Mouse (Mus musculus) adrenal gland, adult (tissue): ENCODE measurements around the gene Gdf11.

Experiments used
- DNase-seq, 2 experiments: peaks; one replicate each; pipeline ENCODE4 v3.0.0; 2022 to 2023; ENCODE audit warnings: low spot score in 1 of 2; ENCODE audit not compliant: inconsistent age in 2 of 2

Gene Gdf11

DNA sequence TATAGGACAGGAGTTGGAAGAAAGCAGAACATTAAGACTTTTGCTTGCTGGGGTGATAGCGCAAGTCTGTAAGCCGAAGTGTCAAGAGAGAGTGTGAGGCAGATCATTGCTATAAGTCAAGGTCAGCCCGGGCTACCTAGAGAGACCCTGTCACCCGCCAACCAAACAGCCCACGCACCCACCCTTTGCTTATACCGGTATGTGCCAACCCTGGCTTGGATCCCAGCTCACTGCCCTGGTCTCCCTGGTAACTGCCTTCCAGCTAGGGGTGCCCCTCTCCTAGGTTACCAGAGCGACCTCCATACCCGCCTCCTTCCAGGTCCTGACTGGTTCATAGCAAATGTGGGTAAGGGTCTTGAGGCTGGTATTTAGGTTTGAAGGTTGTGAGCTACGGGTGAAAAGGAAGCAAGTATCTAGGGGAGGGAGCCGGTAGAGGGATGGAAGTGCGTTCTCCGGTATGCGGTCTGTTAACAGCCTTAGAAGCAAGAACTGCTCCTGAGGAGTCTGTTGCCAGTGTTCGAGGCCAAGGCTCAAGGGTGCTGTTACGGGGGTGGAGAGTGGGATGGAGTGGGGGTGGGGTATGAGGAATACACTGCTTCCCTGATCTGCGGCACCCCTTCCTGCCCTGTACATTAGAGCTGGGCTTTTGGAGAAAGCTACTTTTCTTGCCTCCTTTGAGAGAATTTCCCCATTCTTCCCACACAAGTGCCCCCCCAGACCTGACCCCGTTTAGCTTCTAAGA, 4.6 kb upstream of the Gdf11 start:
- peak in 1 of 2 experiments; percentile 61 for DNase-seq

DNA sequence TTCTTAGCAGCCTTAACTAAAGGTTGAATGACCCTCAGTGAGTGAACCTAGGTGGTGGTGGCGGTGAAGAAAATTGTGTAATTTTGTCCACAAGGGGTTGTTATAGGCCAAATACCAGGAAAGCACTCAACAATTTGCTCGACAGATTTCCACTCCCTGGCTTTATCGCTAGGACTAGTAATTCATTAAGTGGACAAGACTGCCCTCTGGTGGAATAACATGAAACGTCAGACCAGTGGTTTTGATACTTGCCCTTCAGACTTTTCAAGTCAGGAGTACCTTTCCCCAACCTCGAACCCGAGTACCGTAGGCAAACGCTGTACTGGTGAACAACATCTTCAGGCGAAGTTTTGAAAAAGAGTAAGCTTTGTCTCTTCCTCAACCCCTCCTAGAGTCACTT, 3.9 kb upstream of the Gdf11 start:
- DNase-seq, result peak; percentile 70 to 95

DNA sequence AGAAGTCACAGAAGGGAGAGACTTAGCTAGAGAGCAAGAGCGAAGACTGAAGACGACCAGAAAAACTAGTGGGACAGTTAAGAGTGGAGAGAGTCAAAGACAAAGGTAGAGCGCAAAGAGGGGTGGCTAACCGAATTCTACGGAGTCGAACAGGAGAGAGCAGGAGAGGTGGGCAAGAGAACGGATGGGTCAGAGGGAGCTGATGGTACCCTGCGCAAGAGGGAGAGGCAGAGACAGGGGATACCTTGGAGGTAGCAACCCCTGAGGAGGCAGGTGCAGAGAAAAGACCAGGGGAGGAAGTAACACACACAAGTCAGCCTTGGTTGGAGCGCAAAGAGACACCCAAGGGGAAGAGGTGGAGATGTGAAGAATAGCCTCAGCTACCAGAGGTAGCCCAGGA, 728 bp upstream of the Gdf11 start:
- peak in 1 of 2 experiments; percentile 54 for DNase-seq

DNA sequence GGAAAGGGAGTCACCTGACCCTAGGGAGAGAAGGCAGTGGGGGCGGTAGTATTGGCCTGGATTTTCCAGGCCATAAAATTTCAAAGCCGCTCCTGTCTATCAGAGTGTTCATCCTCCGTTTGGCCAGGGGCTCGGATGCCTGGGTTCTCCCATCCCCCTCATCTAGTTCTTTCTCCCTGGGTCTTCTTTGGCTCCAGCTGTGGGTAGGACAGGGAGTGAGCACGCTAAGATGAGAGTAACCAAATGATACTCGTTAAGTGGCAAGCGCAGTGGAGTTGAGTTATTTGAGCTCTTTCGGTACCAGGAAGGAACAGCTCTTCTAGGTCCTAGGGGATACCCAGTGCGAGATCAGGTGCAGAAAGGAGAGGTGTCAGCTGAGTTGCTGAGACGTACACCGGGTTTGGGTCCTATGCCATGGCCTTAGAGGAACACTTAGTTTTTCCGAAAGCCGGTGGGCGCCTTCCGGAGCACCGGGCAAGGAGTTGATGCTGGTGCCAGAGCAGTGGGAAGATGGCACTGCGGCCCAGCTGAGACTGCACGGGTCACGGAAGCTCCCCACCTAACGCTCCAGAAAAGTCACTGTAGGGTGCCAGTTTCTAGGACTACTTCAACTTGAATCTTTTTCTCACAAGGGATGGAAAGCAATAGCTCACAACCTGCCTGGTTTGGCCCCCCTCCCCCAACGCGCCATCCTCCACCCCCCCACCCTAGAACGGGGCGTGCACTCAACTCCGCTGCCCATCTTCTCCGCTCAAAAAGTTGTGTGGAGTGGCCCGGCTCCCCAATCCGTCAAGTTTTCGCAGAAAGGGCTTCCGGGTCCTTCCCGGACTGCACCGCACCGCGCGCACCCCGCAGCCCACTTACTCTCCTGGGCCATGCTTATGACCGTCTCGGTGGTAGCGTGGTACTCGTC, 879 bp downstream of the Gdf11 start:
- DNase-seq, result peak in 1 of 2 experiments; percentile 45

DNA sequence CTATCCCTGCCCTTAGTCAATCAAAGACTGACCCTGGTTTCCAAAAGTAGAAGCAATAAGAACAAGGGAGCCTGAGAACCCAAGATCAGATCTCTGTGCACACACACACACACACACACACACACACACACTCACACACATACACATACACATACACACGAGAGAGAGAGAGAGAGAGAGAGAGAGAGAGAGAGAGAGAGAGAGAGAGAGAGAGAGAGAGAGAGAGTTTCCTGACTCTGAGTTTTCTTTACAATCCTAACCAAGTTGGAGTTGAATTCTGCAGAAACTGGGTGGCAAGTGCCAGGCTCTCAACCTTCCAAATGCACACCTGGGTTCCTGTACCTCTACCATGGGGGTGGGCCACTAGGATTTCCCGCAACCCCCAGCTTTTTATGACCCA, 1.7 kb downstream of the Gdf11 start:
- no peak for DNase-seq

DNA sequence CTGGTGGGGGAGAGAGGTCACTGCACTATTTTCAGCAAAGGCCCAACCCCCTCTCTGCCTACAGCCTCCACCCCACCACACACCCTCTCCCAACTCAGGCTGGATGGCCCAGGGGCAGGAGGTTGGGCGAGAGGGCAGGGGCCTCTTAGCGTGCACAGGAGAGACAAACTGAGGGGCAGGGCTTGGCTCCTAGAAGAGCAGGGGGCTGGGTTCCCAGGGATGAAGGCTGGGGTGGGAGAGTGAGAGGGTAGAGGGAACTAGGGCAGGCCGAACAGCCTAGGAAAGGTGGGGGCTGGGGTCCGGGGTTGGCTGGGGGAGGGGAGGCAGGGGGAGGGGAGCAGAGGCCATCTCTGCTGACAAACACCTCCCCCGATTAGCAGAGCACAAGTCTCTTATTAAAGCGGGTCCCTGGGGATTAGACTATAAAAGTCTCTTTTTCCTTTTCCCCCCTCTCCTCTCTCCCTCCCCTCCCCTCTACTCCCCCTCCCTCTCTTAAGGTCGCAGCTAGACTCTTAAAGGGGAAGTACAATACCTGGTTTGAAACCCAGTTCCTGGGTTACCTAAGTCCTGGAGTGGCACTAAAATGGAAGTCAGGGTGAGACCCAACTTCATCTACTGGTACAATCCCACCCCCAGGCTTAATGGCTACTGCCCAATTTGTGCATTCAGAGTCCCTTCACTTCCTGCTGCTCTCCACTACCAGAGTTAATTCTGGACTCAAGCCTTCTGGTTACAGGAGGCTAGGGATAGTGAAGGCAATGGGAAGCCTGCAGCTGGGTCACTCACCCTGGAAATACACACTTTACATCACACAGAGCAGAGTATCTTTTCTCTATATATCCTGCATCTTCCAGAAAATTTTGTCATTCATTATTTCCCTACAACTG, 2.3 kb downstream of the Gdf11 start:
- no peak for DNase-seq

DNA sequence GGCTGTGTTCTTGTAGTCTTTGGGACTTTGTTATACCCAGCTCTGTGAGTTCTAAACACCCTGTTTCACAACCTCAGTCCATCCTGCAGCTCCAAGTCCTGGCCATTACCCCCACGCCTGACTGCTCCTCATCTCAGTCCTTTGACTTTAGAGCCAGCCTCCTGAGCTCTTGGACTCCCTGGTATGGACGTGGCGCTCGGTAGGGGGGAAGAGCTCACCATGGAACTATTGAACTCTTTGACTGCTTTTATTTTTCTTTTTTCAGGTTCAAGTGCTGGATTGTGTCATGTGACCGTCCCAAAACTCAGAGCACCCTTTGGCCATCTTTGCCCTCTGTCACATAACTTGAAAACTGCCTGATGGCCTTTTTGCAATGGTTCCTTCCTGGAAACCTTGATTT, 9.5 kb downstream of the Gdf11 start:
- DNase-seq, result no peak

DNA sequence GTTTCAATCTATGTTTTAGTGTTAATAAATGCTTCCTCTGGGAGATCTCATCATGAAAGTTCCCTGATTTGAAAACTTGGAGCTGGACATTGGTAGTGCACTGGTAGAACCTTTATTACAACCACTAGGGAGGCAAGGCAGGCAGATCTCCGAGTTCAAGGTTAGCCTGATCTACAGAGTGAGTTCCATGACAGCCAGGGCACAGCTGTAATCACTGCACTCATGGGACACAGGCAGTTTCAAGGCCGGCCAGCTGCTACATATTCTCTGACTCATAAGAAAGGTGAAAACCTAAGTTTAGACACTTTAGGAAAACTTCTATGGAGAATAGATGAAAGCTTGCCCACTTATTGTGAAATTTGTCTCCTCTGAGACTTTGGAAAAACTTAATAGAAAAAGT, 12.7 kb downstream of the Gdf11 start:
- DNase-seq, result peak; percentile 71 to 86

DNA sequence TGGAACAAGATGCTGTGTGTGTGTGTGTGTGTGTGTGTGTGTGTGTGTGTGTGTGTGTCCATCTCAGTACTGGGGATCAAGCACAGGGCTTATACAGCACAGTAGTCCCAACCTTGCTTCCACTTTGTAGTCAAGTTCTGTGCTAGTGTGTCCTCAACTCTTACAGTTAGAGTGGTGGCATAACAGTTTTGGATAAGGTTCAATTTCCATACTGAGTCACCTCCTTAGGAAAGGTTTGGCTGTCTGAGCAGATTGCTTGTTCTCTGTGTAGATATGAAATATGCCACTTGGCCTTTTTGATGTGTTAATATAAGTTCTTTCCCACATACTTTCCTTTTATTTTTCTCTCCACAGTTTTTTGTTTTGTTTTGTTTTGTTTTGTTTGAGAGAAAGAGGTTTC, 13.2 kb downstream of the Gdf11 start:
- DNase-seq, result peak in 1 of 2 experiments; percentile 61

DNA sequence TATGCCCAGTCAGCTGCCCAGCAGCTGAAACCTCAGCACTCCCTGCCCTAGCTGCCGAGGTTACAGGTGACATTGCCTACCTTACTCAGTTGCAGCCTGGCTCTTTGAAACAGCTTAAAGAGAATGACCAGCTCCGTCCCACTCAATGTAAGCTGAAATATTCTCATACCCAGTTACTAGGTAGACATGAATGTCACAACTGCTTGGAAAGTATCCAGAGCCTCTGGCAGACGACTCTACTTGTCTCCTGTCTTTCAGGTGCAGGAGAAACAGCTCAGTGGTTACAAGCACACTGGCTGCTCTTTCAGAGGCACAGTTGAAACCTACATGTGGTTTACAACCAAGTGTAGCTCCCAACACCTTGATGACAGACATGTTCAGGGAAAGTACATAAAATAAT, 21.2 kb downstream of the Gdf11 start:
- no peak for DNase-seq

DNA sequence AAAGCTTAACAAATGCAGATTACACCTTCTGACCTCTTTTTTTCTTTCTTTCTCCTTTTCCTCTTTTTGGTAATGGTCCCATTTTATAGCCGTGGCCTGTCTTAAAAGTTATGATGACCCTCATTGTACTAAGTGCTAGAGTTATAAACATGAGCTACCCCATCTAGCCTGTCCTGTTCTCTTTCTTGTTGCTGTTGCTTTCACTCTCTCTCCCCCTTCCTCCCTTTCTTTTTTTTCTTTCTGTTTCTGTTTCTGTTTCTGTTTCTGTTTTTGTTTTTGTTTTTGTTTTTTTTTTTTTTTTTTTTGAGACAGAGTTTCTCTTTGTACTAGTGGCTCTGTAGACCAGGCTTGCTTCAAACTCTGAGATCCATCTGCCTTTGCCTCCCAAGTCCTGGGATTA, 25.0 kb downstream of the Gdf11 start:
- DNase-seq, result no peak

DNA sequence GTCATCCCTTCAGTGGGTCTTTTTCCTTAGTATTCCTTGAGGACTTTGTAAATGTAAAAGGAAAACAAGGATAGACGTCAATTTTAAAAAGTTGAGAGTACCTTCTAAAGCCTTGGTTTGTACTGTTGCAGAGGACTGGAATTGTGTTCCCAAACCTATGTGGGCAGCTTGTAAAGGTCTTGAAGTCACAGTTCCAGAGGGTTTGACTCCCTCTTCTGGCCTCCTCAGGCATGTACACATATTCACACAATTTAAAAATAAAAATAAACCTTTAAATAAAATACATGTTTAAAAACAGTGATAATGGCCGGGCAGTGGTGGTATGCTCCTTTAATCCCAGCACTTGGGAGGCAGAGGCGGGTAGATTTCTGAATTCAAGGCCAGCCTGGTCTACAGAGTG, 25.5 kb downstream of the Gdf11 start:
- no peak for DNase-seq

DNA sequence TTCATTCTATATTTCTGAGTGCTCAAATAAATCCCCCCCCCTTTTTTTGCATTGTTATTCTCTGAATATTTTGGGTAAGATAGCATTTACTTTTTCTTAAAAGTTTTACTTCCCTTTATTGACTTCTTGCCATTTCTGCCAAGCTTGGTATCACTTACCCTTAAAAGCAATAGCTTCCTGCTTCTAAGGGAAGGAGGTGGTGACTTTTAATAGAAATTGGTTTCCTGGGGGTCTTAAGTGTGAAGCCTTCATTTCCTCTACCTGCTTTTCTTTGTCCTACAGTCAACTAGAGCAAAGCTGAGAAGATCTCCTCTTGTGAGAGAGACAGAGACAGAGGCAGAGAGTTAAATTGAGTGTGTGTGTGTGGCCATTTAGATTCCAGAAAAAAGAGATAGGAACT, 30.3 kb downstream of the Gdf11 start:
- DNase-seq, result no peak

DNA sequence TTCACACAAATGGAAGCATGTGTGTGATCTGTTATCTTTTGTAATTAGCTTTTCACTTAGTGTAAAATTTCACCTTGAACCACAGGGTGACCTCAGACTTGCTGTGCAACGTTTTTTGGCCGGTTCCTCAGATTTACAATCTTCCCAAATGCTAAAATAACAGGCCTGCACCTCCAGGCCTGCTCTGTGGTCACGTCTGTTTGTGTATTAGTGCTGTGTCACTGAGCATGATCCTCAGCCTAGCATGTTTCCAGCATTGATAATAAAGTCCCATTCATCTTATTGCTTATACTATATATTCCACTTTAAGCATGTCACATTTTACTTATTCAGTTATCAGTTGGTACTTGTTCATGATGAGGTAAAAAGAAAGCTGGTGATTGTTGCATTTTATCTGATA, 41.2 kb downstream of the Gdf11 start:
- DNase-seq, result no peak

DNA sequence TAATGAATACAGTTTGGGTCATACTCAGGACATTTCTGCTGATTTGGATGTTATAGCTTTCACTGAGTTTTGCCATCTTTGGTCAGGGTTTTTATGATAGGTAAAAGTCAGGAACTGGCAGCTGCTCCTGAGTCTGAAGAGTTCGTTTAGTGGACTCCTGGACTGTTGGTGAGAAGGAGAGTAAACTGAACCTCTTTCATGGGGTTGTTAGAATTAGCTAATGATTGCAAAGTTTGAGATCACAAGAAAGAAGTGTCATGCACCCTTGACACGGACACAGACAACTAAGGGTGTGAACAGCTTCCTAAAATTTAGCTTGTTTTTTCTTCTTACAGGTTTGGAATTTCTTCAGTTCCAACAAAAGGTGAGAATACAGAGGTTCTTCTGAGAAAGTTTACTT, 43.1 kb downstream of the Gdf11 start:
- no peak for DNase-seq

DNA sequence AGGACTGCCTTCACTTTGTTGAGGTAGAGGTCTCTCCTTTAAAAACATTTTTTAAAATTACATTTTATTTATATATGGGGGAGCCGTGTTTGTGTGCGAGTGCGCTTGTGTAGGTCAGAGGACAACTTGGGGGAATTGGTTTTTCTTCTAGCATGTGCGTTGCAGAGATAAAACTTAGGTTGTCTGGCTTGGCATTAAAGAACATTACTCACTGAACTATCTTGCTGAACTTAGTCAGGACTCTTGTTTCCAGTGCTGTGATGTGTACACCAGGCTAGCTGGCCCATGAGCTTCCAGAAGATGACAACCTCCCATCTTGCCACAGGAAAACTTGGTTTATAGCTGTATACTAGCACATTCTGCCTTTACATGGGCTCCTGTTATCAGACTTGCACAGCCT, 44.9 kb downstream of the Gdf11 start:
- DNase-seq, result no peak

DNA sequence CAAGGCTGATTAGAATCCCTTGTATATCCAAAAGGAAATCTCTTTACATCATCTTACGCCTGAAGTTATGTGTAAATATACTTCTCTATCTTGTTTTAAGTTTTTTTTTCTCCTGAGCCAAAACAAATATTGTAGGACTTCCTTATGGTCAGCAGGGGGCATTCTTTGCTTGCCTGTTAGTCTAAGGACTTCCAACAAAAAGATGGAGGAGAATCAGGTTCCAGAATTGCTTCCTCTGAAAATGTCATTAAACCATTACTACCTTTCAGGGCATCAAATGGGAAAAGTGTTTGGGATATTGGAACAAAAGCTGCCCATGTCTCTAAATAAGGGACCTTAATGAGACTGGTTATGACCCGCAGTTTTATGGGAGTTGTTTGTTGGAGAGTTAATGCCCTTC, 46.0 kb downstream of the Gdf11 start:
- peak in 1 of 2 experiments; percentile 53 for DNase-seq

DNA sequence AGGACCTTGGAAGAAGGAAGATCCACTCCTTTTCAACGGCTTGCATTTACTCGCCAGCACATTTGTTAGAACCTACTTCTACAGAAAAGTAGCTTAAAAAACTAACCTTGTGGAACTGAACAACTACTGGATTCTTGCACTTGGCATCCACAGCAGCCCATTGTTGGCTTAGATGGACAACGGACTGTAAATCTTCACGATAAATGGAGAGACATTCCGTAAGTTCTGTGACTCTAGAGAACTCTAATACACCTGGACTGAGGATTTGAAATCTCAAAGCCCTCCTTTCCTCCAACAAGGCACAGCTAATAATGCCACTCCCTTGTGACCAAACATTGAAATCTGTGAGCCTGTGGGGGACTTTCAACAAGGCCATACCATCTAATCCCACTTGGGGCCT, 48.3 kb downstream of the Gdf11 start:
- DNase-seq, result no peak

DNA sequence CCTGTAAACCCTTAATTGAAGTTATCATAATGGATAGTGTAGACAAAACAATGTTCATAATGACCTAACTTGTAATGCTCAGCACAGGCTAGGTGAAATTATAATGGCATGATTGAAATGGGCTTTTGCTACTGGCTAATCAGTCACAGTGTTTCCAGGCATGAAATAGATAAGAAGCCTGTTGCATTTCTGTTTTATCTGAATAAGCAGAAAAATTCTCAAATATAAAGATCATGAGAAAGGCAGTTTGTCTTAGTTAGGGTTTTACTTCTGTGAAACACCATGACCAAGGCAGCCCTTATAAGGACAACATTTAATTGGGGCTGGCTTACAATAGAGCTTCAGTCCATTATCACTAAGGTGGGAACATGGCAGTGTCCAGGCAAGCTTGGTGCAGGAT, 50.9 kb downstream of the Gdf11 start:
- DNase-seq, result no peak

DNA sequence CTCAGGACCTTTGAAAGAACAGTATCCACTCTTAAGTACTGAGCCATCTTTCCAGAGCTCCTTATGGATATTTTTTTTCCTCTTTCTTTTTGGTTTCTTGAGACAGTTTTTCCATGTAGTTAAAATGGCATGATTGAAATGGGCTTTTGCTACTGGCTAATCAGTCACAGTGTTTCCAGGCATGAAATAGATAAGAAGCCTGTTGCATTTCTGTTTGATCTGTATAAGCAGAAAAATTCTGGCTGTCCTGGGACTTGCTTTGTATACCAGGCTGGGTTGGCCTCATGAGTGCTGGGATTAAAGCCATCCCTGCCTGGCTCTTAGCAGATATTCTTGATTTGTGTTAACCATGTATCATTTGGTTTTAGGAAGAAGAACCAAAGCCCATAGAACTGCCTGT, 52.1 kb downstream of the Gdf11 start:
- no peak for DNase-seq

DNA sequence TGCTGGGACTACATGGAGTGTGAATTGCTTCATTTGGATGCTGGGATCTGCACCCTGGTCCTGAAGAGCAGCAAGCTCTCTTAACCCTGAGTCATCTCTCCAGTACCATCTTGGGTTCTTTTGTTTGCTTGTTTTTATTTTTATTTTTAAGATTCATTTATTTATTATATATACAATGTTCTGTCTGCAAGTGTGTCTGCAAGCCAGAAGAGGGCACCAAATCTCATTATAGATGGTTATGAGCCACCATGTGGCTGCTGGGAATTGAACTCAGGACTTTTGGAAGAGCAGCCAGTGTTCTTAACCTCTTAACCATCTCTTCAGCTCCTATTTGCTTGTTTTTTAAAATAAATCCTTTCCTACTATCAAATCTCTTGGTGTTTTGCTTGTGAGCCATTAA, 54.1 kb downstream of the Gdf11 start:
- DNase-seq, result no peak
